Mouse (Mus musculus): ENCODE data around the gene Maml3.

Gene Maml3

GRCm38 (mm10) chr3:51753262-51753661, 351.6 kb downstream of the Maml3 start:
- DNase-seq (ENCODE audit: extremely low read depth, low read depth, low spot score), result no peak

GRCm38 (mm10) chr3:51751440-51751839, 353.4 kb downstream of the Maml3 start:
- DNase-seq (ENCODE audit: extremely low read depth, low read depth, low spot score), result no peak

GRCm38 (mm10) chr3:51749812-51750481, 354.9 kb downstream of the Maml3 start:
- DNase-seq (ENCODE audit: extremely low read depth, low read depth, low spot score), result no peak

- DNase-seq (ENCODE audit: extremely low read depth, low read depth, low spot score), result no peak
Observed at GRCm38 (mm10) chr3:51749421-51749811, 355.5 kb downstream of the Maml3 start.

GRCm38 (mm10) chr3:51748436-51749376, 356.2 kb downstream of the Maml3 start:
- DNase-seq (ENCODE audit: extremely low read depth, low read depth, low spot score), result no peak

GRCm38 (mm10) chr3:51746816-51747215, 358.1 kb downstream of the Maml3 start:
- no peak for DNase-seq (ENCODE audit: extremely low read depth, low read depth, low spot score)

GRCm38 (mm10) chr3:51745162-51745561, 359.7 kb downstream of the Maml3 start:
- DNase-seq (ENCODE audit: extremely low read depth, low read depth, low spot score), result no peak

GRCm38 (mm10) chr3:51744339-51744759, 360.5 kb downstream of the Maml3 start:
- DNase-seq (ENCODE audit: extremely low read depth, low read depth, low spot score), result no peak

- no peak for DNase-seq (ENCODE audit: extremely low read depth, low read depth, low spot score)
Observed at GRCm38 (mm10) chr3:51742405-51742804, 362.5 kb downstream of the Maml3 start.

GRCm38 (mm10) chr3:51741824-51742223, 363.1 kb downstream of the Maml3 start:
- DNase-seq (ENCODE audit: extremely low read depth, low read depth, low spot score), result no peak

- no peak for DNase-seq (ENCODE audit: extremely low read depth, low read depth, low spot score)
Observed at GRCm38 (mm10) chr3:51739835-51740112, 365.1 kb downstream of the Maml3 start.

GRCm38 (mm10) chr3:51739049-51739834, 365.6 kb downstream of the Maml3 start:
- DNase-seq (ENCODE audit: extremely low read depth, low read depth, low spot score), result no peak

- no peak for DNase-seq (ENCODE audit: extremely low read depth, low read depth, low spot score)
Observed at GRCm38 (mm10) chr3:51733685-51734084, 371.2 kb downstream of the Maml3 start.

- no peak for DNase-seq (ENCODE audit: extremely low read depth, low read depth, low spot score)
Observed at GRCm38 (mm10) chr3:51731949-51732636, 372.8 kb downstream of the Maml3 start.

GRCm38 (mm10) chr3:51730662-51731061, 374.2 kb downstream of the Maml3 start:
- DNase-seq (ENCODE audit: extremely low read depth, low read depth, low spot score), result no peak

- no peak for DNase-seq (ENCODE audit: extremely low read depth, low read depth, low spot score)
Observed at GRCm38 (mm10) chr3:51729109-51729918, 375.6 kb downstream of the Maml3 start.

- DNase-seq (ENCODE audit: extremely low read depth, low read depth, low spot score), result no peak
Observed at GRCm38 (mm10) chr3:51728456-51728855, 376.4 kb downstream of the Maml3 start.

GRCm38 (mm10) chr3:51727968-51728367, 376.9 kb downstream of the Maml3 start:
- no peak for DNase-seq (ENCODE audit: extremely low read depth, low read depth, low spot score)

- DNase-seq (ENCODE audit: extremely low read depth, low read depth, low spot score), result no peak
Observed at GRCm38 (mm10) chr3:51727487-51727886, 377.4 kb downstream of the Maml3 start.

- DNase-seq (ENCODE audit: extremely low read depth, low read depth, low spot score), result no peak
Observed at GRCm38 (mm10) chr3:51726257-51726656, 378.6 kb downstream of the Maml3 start.

Data from fat pad, adult 2 months (tissue).